Mouse (Mus musculus): ENCODE measurements around the gene Macrod2.

DNA sequence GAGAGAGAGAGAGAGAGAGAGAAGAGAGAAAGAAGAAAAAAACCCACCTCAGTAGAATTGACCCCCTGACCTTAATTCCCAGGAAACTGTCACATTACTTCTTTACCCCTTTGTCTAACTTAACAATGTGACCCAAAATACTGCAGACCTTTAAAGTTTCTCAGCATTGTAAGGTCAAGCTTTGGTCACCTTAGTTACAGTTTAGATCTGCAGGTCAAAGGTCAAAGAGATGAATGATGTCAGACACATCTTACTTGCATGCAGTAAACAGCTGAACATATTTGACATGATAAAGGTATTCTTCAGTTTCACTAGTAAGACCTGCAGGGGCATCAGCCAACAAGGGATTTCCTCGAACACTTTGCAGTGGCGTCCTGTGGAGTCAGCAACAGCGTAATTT is 309.0 kb downstream of the Macrod2 start:
- TF ChIP-seq CTCF (IDR thresholded peaks at IDR 0.05; ENCODE audit: insufficient read depth, low read depth, low read length) (no peak), POLR2A (IDR thresholded peaks at IDR 0.05; ENCODE audit: insufficient read depth, low read depth, low read length) (no peak)
